Comparison of ENCODE assay signal across 9 mouse cellular contexts in genomic region chr4:70451750-70452149, GRCm38 (mm10). TPM values are rescaled to one million over a fixed set of nuclear protein-coding genes. Genes with fewer than 3 reads are reported as not detected.
A peak's percentile ranks its signal among the peaks of the same experiment; 100 is the strongest.
DNase-seq lines count a peak whose midpoint lies in the region; ATAC-seq and TF ChIP-seq lines count a peak whose summit lies in the region.
"Had no signal": no experiment of that assay in that cellular context is flagged by ENCODE, and none has a peak within 500 bp of the region (broad histone marks: within the 10 kb centered on the region; RNA-seq: fewer than 3 reads in every experiment).

No protein-coding gene starts in this region.

- no peak for TF ChIP-seq CTCF in spleen, adult 2 months (IDR thresholded peaks at IDR 0.05; ENCODE audit: extremely low read depth, insufficient read depth, insufficient read length, insufficient replicate concordance)
- peak; percentile 44; the same call in 1 of the 2 replicates for TF ChIP-seq CTCF in cerebellum, adult 2 months (IDR thresholded peaks at IDR 0.05; ENCODE audit: borderline replicate concordance, insufficient read depth, low read depth, low read length)

- H3K36me3 ChIP-seq in spleen, adult 2 months (ENCODE audit: control insufficient read depth, insufficient read depth, low read length), result no peaks in the 10 kb centered on the region; the same call in 1 of the 2 replicates
- no peaks in the 10 kb centered on the region for H3K36me3 ChIP-seq in limb, embryonic 11.5 days (ENCODE audit: control insufficient read depth, insufficient read depth, low read length)

- no peaks in the 10 kb centered on the region for H3K4me1 ChIP-seq in spleen, adult 2 months (ENCODE audit: control insufficient read depth, insufficient read depth, insufficient read length)
- no peaks in the 10 kb centered on the region for H3K4me1 ChIP-seq in cerebellum, adult 2 months (ENCODE audit: control insufficient read depth, insufficient read depth, low read length)
- no peaks in the 10 kb centered on the region for H3K4me1 ChIP-seq in limb, embryonic 11.5 days (ENCODE audit: control insufficient read depth, insufficient read depth, low read length)
- H3K4me1 ChIP-seq: hindbrain, embryonic 15.5 days had no signal

- DNase-seq in adrenal gland, adult (ENCODE audit: inconsistent age in 2 of 2, low spot score in 1 of 2), result peak; percentile 29 to 71
- no peak for DNase-seq in adrenal gland, postnatal 4 days (ENCODE audit: low spot score in 2 of 2)
- peak; percentile 7 to 12 for DNase-seq in spleen, adult 2 months (ENCODE audit: low read depth in 1 of 2, low spot score in 2 of 2)
- no peak for DNase-seq in spleen, adult 12 weeks (ENCODE audit: low spot score)
- peak; percentile 45 to 46 for DNase-seq in cerebellum, adult 2 months
- DNase-seq in heart, postnatal 14 days, result peak; percentile 31 to 44
- peak; percentile 45 for DNase-seq in limb, embryonic 11.5 days (ENCODE audit: low spot score)
- peak; percentile 34 for DNase-seq in retina, adult 2 months (ENCODE audit: low read depth, low spot score)

- no peaks in the 10 kb centered on the region for H3K9me3 ChIP-seq in limb, embryonic 11.5 days (ENCODE audit: control insufficient read depth, low read length)
- H3K9me3 ChIP-seq: hindbrain, embryonic 15.5 days had no signal

- WGBS in spleen, adult 2 months, result 1% methylated on average over 2 of the region's 2 CpGs
- 0% methylated on average over 2 of the region's 2 CpGs for WGBS in cerebellum, adult 2 months
- WGBS in limb, embryonic 11.5 days, result 0% methylated on average over 2 of the region's 2 CpGs

- no peaks in the 10 kb centered on the region for H3K27me3 ChIP-seq in spleen, adult 2 months (ENCODE audit: control insufficient read depth, insufficient read depth, low read length)
- H3K27me3 ChIP-seq in cerebellum, adult 2 months (ENCODE audit: control insufficient read depth, insufficient read depth, low read length), result no peaks in the 10 kb centered on the region
- H3K27me3 ChIP-seq in limb, embryonic 11.5 days (ENCODE audit: control insufficient read depth, insufficient read depth, low read length), result no peaks in the 10 kb centered on the region
- H3K27me3 ChIP-seq: hindbrain, embryonic 15.5 days had no signal

- H3K4me2 ChIP-seq in limb, embryonic 11.5 days (ENCODE audit: low read depth, severe bottlenecking), result no peak overlapping the region
- H3K4me2 ChIP-seq: hindbrain, embryonic 15.5 days had no signal

- no peak overlapping the region for H3K9ac ChIP-seq in limb, embryonic 11.5 days (ENCODE audit: low read length)
- H3K9ac ChIP-seq: hindbrain, embryonic 15.5 days had no signal

- no peak overlapping the region for H3K27ac ChIP-seq in spleen, adult 2 months (ENCODE audit: insufficient read depth, low read length)
- H3K27ac ChIP-seq in cerebellum, adult 2 months (ENCODE audit: insufficient read depth, low read length), result no peak overlapping the region
- no peak overlapping the region for H3K27ac ChIP-seq in limb, embryonic 11.5 days (replicated peaks; ENCODE audit: low read depth, low read length)
- H3K27ac ChIP-seq: hindbrain, embryonic 15.5 days had no signal

- ATAC-seq in limb, embryonic 11.5 days (ENCODE audit: insufficient number of reproducible peaks, low FRiP score, low TSS enrichment, low read depth), result no peak

- intact Hi-C loops in heart, postnatal 14 days (cut with DNase I), result loop anchor here (1.0 to 5.0 kb wide), 3 partner anchors 81 to 151 kb away; partner anchors contain the start of gene Megf9

- no peak overlapping the region for H3K4me3 ChIP-seq in spleen, adult 2 months (ENCODE audit: extremely low read depth, insufficient read depth, insufficient read length)
- H3K4me3 ChIP-seq in cerebellum, adult 2 months (replicated peaks; ENCODE audit: insufficient read depth, low read depth, low read length), result no peak overlapping the region
- no peak overlapping the region for H3K4me3 ChIP-seq in limb, embryonic 11.5 days (ENCODE audit: low read depth, low read length)
- H3K4me3 ChIP-seq: hindbrain, embryonic 15.5 days had no signal

- TF ChIP-seq POLR2A in spleen, adult 2 months (IDR thresholded peaks at IDR 0.05; ENCODE audit: low read depth, low read length), result no peak
- TF ChIP-seq POLR2A in cerebellum, adult 2 months (IDR thresholded peaks at IDR 0.05; ENCODE audit: borderline replicate concordance, insufficient read depth, low read length), result no peak

RNA-seq across cellular contexts. Expression of gene Cdk5rap2, which starts 41.5 kb away (rescaled TPM):
- total RNA-seq in adrenal gland, postnatal 4 days (2021), result 10 to 100 TPM; 49.7 to 56.4 TPM
- 25.0 and 25.7 TPM in 2 replicates for polyA plus RNA-seq in spleen, adult 2 months (2012; rRNA removed)
- 18.3 and 20.4 TPM in 2 replicates for polyA plus RNA-seq in cerebellum, adult 2 months (2012; rRNA removed)
- 1 to 10 TPM; 5.4 TPM for total RNA-seq in heart, postnatal 14 days (2021)
- polyA plus RNA-seq in limb, embryonic 11.5 days (2014; fragmentation: Nextera tagmentation; extraction: Ambion mirVana), result 25.7 and 34.9 TPM in 2 replicates

Comparison
In these comparisons a context has a peak if more than half of its experiments do, and no peak if none do; other contexts are left out.
1. DNase-seq: peak in adrenal gland, adult (2 of 2), spleen, adult 2 months (2 of 2), cerebellum, adult 2 months (2 of 2), heart, postnatal 14 days (2 of 2), limb, embryonic 11.5 days (single experiment) and retina, adult 2 months (single experiment); none in adrenal gland, postnatal 4 days (0 of 2) and spleen, adult 12 weeks (single experiment).